In the genomic region with DNA sequence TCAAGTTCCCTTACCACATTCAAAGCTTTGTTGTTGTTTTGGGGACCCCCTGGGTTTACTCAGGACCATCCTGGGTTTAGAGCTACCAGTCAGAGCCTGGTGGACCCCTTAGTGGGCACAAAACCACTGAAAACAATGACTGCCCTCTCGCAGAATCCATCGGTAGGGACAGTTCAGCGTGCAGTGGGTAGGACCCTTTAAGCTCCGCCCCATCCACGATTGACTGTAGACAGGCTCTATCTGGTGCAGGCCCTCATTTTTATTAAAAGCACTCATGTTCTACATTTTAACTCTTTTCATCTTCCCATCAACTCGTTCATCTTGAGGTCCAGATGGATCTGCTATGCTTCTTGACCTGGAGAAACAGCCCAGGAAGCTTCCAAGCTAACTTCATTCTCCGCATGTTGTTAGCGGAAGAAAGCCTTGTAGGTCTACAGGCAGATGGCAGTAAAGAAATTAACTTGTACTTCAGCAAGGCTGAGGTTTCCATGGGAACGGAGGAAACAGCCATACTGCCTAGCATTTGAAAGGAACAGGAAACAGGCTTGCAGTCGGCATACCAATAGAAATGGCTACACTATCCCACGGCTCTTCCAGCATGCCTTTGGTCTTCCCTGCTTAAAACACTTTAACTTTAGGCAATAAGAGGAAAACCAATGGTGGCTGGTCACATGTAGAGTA, we compare ENCODE assay signal across 8 mouse cellular contexts. TPM values are rescaled to one million over a fixed set of nuclear protein-coding genes. Genes with fewer than 3 reads are reported as not detected.
DNase-seq lines count a peak whose midpoint lies in the region; ATAC-seq and TF ChIP-seq lines count a peak whose summit lies in the region.

No protein-coding gene starts in this region.

- H3K4me2 ChIP-seq in lung, postnatal 0 days (replicated peaks; ENCODE audit: low read depth, low read length): no peak overlapping the region

- WGBS in lung, postnatal 0 days: 53% methylated on average over 11 of the region's 11 CpGs
- WGBS in lung, adult 2 months: 51% methylated on average over 11 of the region's 11 CpGs
- 44% methylated on average over 11 of the region's 11 CpGs for WGBS in forebrain, embryonic 10.5 days
- 42% methylated on average over 11 of the region's 11 CpGs for WGBS in kidney, adult 2 months
- WGBS in limb, embryonic 10.5 days: 48% methylated on average over 11 of the region's 11 CpGs

- no peak overlapping the region for H3K27ac ChIP-seq in lung, postnatal 0 days (ENCODE audit: low read length)
- H3K27ac ChIP-seq in forebrain, embryonic 10.5 days: peak overlapping the region; percentile 69
- no peak overlapping the region for H3K27ac ChIP-seq in kidney, adult 2 months (ENCODE audit: insufficient read depth, low read depth, low read length)
- peak overlapping the region; percentile 5; the same call in 1 of the 2 replicates for H3K27ac ChIP-seq in limb, embryonic 10.5 days

- no peak for TF ChIP-seq POLR2A in lung, adult 2 months (IDR thresholded peaks at IDR 0.05; ENCODE audit: borderline replicate concordance, extremely low read depth, low read depth, low read length)
- no peak for TF ChIP-seq POLR2A in kidney, adult 2 months (IDR thresholded peaks at IDR 0.05; ENCODE audit: low read depth, low read length)

- no peaks in the 10 kb centered on the region for H3K27me3 ChIP-seq in lung, postnatal 0 days (replicated peaks; ENCODE audit: insufficient read depth, low read length)
- no peaks in the 10 kb centered on the region for H3K27me3 ChIP-seq in forebrain, embryonic 10.5 days (ENCODE audit: poor library complexity, severe bottlenecking)
- H3K27me3 ChIP-seq in kidney, adult 2 months (replicated peaks; ENCODE audit: control insufficient read depth, insufficient read depth, low read length): no peaks in the 10 kb centered on the region
- no peaks in the 10 kb centered on the region for H3K27me3 ChIP-seq in limb, embryonic 10.5 days (ENCODE audit: low read depth, poor library complexity, severe bottlenecking)

- DNase-seq in lung, postnatal 0 days (ENCODE audit: low spot score): peak; percentile 73
- DNase-seq in lung, adult 2 months: no peak
- peak; percentile 37 for DNase-seq in forebrain, embryonic 10.5 days (ENCODE audit: extremely low spot score, low spot score)
- DNase-seq in kidney, adult 2 months: peak; percentile 67
- peak; percentile 38 for DNase-seq in limb, embryonic 10.5 days (ENCODE audit: low spot score)
- peak; percentile 30 for DNase-seq in right cerebral cortex, postnatal 4 days
- DNase-seq in gastrocnemius, adult 18-20 months (ENCODE audit: low spot score): no peak

- no peaks in the 10 kb centered on the region; the same call in 1 of the 2 replicates for H3K4me1 ChIP-seq in lung, postnatal 0 days (ENCODE audit: insufficient read depth, low read depth, low read length)
- no peaks in the 10 kb centered on the region for H3K4me1 ChIP-seq in lung, adult 2 months (ENCODE audit: control insufficient read depth, insufficient read depth, low read length)
- H3K4me1 ChIP-seq in forebrain, embryonic 10.5 days: peaks cover 15% of the 10 kb centered on the region
- H3K4me1 ChIP-seq in kidney, adult 2 months (ENCODE audit: control insufficient read depth, insufficient read depth, low read length): no peaks in the 10 kb centered on the region; the same call in 1 of the 2 replicates
- peaks cover 8% of the 10 kb centered on the region; the same call in 1 of the 2 replicates for H3K4me1 ChIP-seq in limb, embryonic 10.5 days

- peak; percentile 63 for ATAC-seq in lung, postnatal 0 days
- ATAC-seq in granulocyte monocyte progenitor cell, adult 5-6 weeks (replicated peaks; ENCODE audit: poor library complexity, severe bottlenecking): no peak

- no peaks in the 10 kb centered on the region for H3K9me3 ChIP-seq in lung, postnatal 0 days (ENCODE audit: low read length)
- H3K9me3 ChIP-seq in forebrain, embryonic 10.5 days: no peaks in the 10 kb centered on the region
- no peaks in the 10 kb centered on the region for H3K9me3 ChIP-seq in limb, embryonic 10.5 days (replicated peaks)

- no peak overlapping the region for H3K9ac ChIP-seq in lung, postnatal 0 days (replicated peaks; ENCODE audit: low read depth)

- TF ChIP-seq EP300 in lung, postnatal 0 days (IDR thresholded peaks at IDR 0.05): no peak

- no peaks in the 10 kb centered on the region for H3K36me3 ChIP-seq in lung, postnatal 0 days (ENCODE audit: insufficient read depth, low read length)
- H3K36me3 ChIP-seq in forebrain, embryonic 10.5 days (replicated peaks): no peaks in the 10 kb centered on the region
- H3K36me3 ChIP-seq in kidney, adult 2 months (ENCODE audit: control insufficient read depth, insufficient read depth, low read length): no peaks in the 10 kb centered on the region
- H3K36me3 ChIP-seq in limb, embryonic 10.5 days: no peaks in the 10 kb centered on the region

- peak; percentile 46 for TF ChIP-seq CTCF in lung, postnatal 0 days (IDR thresholded peaks at IDR 0.05)
- no peak for TF ChIP-seq CTCF in lung, adult 2 months (IDR thresholded peaks at IDR 0.05; ENCODE audit: insufficient read depth, low read length)
- 0 out of 2 replicates have a peak, but pooled peaks have one; percentile 12 for TF ChIP-seq CTCF in kidney, adult 2 months (conservative IDR thresholded peaks at IDR 0.05; ENCODE audit: insufficient read depth, insufficient read length, low read depth, low read length)

- H3K4me3 ChIP-seq in lung, postnatal 0 days (ENCODE audit: low read depth, low read length): no peak overlapping the region
- H3K4me3 ChIP-seq in lung, adult 2 months (replicated peaks; ENCODE audit: extremely low read depth, low read depth, low read length): no peak overlapping the region
- no peak overlapping the region for H3K4me3 ChIP-seq in forebrain, embryonic 10.5 days
- H3K4me3 ChIP-seq in kidney, adult 2 months (ENCODE audit: insufficient read depth, low read depth, low read length): no peak overlapping the region
- H3K4me3 ChIP-seq in limb, embryonic 10.5 days: no peak overlapping the region

RNA-seq across cellular contexts. Expression of a gene that starts 14.9 kb away (rescaled TPM):
- polyA plus RNA-seq in lung, postnatal 0 days (2015; fragmentation: Nextera tagmentation; extraction: Ambion mirVana): 368 and 398 TPM in 2 replicates
- 156 and 242 TPM in 2 replicates for polyA plus RNA-seq in lung, adult 2 months (2012; rRNA removed)
- polyA plus RNA-seq in forebrain, embryonic 10.5 days (2016; fragmentation: Nextera tagmentation; extraction: Ambion mirVana): 26.6 and 28.3 TPM in 2 replicates
- polyA plus RNA-seq in kidney, adult 2 months (2012; rRNA removed): 21.5 and 27.0 TPM in 2 replicates
- polyA plus RNA-seq in limb, embryonic 10.5 days (2016; fragmentation: Nextera tagmentation; extraction: Ambion mirVana): 21.8 and 28.9 TPM in 2 replicates
- total RNA-seq in granulocyte monocyte progenitor cell, adult 5-6 weeks (2014; fragmentation: Nextera tagmentation): not detected in 2 replicates
- not detected in 2 replicates for total RNA-seq in granulocyte monocyte progenitor cell, adult 5-6 weeks (2017)
- 100 to 1,000 TPM; 111 to 119 TPM for total RNA-seq in gastrocnemius, adult 18-20 months (2021)

RNA-seq across cellular contexts. Expression of a gene that starts 54.9 kb away (rescaled TPM):
- polyA plus RNA-seq in lung, postnatal 0 days (2015; fragmentation: Nextera tagmentation; extraction: Ambion mirVana): 18.3 and 18.8 TPM in 2 replicates
- 8.0 and 9.3 TPM in 2 replicates for polyA plus RNA-seq in lung, adult 2 months (2012; rRNA removed)
- 202 and 227 TPM in 2 replicates for polyA plus RNA-seq in forebrain, embryonic 10.5 days (2016; fragmentation: Nextera tagmentation; extraction: Ambion mirVana)
- polyA plus RNA-seq in kidney, adult 2 months (2012; rRNA removed): 12.1 and 16.8 TPM in 2 replicates
- polyA plus RNA-seq in limb, embryonic 10.5 days (2016; fragmentation: Nextera tagmentation; extraction: Ambion mirVana): 25.7 and 33.5 TPM in 2 replicates
- 1.2 and 1.5 TPM in 2 replicates for total RNA-seq in granulocyte monocyte progenitor cell, adult 5-6 weeks (2014; fragmentation: Nextera tagmentation)
- not detected in 2 replicates for total RNA-seq in granulocyte monocyte progenitor cell, adult 5-6 weeks (2017)
- 1 to 10 TPM; 2.4 to 8.8 TPM for total RNA-seq in gastrocnemius, adult 18-20 months (2021)

Comparison
In these comparisons a context has a peak if more than half of its experiments do, and no peak if none do; other contexts are left out.
1. DNase-seq: peak in lung, postnatal 0 days (single experiment), forebrain, embryonic 10.5 days (single experiment), kidney, adult 2 months (single experiment), limb, embryonic 10.5 days (single experiment) and right cerebral cortex, postnatal 4 days (single experiment); none in lung, adult 2 months (single experiment) and gastrocnemius, adult 18-20 months (single experiment).
2. H3K27ac ChIP-seq: peak in forebrain, embryonic 10.5 days (single experiment) and limb, embryonic 10.5 days (single experiment); none in lung, postnatal 0 days (single experiment) and kidney, adult 2 months (single experiment).